Mouse (Mus musculus) ovary, postnatal 10 days (tissue): ENCODE results near the gene Csmd2.

Experiments
- DNase-seq: peaks from one replicate; pipeline ENCODE4 v3.0.0; 2022; ENCODE audit warnings: low spot score

Csmd2 gene

GRCm38 (mm10) chr4:128340457-128340856 lies 352.8 kb downstream of the Csmd2 start:
- DNase-seq: no peak

DNA sequence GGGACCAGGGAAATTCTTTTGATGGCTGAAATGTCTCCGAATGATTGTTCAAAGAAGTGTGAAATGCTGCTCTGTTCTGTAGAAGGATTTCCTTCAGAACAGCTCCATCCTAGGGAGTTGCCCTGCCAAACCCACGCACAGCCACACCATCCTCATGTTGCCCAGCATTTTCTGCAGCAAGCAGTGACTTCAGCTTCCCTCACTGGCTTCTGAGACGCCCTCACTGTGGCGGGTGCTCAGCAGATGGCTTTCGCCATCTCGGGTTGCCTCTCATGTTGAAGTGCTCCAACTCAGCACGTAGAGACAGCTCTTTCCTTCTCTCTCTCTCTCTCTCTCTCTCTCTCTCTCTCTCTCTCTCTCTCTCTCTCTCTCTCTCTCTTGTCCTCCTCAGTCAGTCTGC lies 353.7 kb downstream of the Csmd2 start:
- DNase-seq: no peak

DNA sequence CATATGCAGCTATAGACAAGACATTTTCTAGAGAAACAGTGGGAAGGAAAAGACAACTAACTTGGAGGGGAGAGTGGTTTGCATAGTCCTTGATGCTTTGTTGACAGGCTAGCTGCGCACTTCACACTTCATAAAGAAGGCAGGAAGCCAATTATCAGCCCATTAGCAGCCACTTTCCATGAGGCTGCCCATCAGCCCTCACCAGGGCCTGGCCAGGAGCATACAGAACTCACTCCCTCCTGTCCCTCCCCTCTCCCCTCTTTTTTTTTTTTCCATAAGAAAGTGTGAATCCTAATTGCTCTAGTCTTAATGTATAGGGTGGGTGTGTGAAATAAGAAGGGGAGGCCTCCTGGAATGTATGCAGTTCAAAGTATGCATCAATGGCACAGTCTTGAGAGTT lies 354.6 kb downstream of the Csmd2 start:
- DNase-seq: no peak

DNA sequence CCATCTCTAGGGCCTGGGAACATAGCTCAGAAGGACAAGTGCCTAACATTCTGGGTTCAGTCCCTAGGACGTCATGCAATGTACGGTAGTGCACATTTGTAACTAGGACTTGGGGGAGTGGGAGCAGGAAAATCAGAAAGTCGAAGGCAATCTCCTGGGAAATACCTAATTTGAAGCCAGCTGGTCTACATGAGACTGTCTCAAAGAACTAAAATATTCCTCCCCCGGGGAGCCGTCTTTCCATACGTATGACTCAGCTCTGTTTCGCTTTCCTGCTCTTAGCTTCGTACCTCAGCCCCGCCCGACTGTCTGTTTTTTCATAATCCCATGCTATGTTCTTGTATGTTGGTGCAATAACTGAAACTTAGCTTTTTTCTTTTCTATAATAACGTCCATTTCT lies 371.1 kb downstream of the Csmd2 start:
- no peak for DNase-seq

DNA sequence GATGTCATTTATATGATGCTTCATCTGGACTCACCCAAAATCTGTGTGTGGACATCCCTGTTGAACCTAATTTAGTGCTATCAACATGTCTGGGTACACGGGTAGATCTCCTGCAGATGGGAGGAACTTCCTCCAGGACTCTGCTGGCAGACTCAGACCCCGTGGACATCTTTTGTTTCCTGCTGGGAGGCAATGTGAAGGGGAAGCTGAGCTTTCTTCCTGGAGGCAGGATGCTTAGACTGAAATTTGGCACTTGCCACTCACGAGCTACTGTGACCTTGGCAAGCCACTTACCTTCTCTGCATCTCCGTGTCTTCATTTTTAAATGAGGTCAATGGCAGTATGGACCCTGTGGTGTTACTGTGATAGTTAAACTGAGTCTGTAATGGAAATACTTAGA lies 378.2 kb downstream of the Csmd2 start:
- no peak for DNase-seq

- no peak for DNase-seq
Observed at GRCm38 (mm10) chr4:128368088-128368487, 380.4 kb downstream of the Csmd2 start.

GRCm38 (mm10) chr4:128371766-128372165 lies 384.1 kb downstream of the Csmd2 start:
- no peak for DNase-seq

DNA sequence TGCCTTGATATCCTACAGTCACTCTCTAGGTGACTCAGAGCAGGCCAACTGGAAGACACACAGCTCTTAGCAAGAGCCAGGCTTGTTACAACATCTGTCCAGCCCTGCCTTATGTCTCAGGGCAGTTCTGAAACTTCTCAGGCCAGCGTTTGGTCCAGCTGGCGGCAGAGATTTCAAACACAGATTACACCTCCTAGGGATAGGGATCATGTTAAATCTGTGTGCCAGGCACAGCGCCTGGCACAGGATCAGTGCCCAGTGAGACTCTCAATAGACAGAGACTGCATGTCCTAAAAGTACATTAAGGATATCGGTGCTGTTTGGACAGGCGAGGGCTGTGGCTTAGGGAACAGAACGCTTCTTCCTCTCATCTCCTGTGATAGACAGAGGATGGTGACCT lies 385.5 kb downstream of the Csmd2 start:
- DNase-seq: no peak

DNA sequence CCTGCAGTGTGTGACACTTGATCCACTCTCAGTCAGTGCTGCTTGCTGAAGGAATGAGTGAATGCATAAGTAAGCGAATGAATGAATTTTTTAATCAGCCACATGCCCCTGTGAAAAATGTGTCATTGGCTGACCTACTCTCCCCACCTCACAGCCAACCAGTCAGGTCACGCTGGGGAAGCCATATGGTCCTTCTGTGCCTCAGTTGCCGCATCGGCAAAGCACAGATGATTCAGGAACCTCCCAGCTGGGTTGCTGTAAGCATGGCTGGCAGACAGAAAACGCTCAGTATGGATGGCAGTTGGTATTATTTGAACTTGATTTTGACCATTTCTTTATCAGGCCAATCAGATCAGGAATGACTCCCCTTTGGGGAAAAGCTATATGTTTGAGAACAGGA lies 386.4 kb downstream of the Csmd2 start:
- DNase-seq: no peak

DNA sequence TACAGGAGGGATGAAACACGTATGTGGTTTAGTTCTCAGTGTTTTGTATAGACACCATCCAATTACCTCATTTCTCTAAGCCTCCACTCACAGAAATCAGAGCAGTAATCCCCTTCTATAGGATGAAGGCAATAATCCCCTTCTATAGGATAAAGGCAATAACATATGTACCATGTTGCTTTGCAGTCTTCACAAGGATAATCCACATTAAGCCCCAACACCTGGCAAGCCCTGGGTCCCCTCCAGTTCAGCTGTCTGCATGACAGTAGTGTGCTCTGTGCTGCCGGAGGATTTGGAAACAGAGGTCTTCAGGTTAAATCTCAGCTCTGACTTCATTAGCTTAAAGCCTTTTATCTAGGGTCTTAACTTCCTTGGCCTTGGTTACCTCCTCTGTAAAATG lies 391.3 kb downstream of the Csmd2 start:
- no peak for DNase-seq

- DNase-seq: no peak
Observed at GRCm38 (mm10) chr4:128381331-128381730, 393.7 kb downstream of the Csmd2 start.

GRCm38 (mm10) chr4:128383800-128384199 lies 396.1 kb downstream of the Csmd2 start:
- no peak for DNase-seq

DNA sequence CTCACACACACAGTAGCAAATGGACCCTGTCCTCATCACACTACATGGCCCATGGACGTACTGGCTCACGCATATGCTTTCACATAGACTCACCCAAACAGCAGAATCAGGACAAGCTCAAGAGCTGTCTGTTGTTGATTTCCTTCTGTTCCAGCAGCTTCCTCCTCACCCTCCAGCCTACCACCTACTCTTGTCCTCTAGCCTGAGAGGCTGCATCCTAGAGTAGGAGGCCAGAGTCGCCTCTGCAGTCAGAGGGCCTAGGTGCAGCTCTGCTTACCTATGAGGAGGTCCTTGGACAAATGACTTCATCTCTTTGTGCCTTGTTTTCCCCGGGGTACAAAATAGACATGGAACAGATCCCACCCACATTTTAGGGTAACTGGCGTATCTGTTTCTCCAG lies 403.8 kb downstream of the Csmd2 start:
- no peak for DNase-seq

DNA sequence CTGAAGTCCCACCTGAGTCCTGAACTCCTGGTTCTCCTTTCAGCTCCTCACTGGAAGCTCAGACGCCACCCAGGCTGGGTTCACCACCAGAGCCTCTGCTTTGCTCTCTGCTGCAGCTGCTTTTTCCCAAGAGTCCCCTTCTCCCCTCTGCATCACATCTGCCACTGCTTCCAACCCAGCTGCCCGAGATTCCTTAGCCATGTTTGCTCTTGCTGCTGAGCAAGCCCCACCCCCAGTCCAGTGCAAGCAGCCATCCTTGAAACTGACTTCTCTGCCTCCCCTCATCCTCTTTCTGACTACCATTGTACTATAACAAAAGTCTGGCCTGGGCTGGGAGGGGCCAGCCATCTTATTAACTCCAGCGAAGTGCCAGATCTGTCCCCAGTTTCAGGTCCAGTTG lies 404.6 kb downstream of the Csmd2 start:
- no peak for DNase-seq

GRCm38 (mm10) chr4:128393864-128394263 lies 406.2 kb downstream of the Csmd2 start:
- no peak for DNase-seq

- no peak for DNase-seq
Observed at GRCm38 (mm10) chr4:128396616-128397015, 409.0 kb downstream of the Csmd2 start.

GRCm38 (mm10) chr4:128397804-128398203 lies 410.1 kb downstream of the Csmd2 start:
- DNase-seq: no peak

DNA sequence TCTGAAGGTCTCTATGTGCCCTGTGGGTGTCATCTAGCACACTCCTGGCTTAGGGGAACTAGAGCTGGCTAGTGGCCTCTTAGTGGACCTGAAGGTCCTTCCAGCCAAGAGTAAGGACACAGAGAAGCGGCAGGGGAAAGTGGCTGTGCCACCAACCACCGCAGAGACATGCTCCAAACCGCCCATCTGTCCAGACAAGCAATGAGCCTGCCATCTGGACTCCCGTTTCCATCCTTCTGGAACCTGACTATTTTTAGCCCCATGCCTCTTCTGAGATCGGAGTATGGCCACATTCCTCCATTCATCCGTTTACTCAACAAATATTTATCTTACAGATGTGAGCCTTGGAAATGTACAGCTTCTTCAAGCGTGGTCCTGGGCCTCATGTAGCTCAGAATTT lies 411.3 kb downstream of the Csmd2 start:
- no peak for DNase-seq

GRCm38 (mm10) chr4:128400016-128400415 lies 412.4 kb downstream of the Csmd2 start:
- DNase-seq: no peak

GRCm38 (mm10) chr4:128401591-128401990 lies 413.9 kb downstream of the Csmd2 start:
- DNase-seq: no peak

DNA sequence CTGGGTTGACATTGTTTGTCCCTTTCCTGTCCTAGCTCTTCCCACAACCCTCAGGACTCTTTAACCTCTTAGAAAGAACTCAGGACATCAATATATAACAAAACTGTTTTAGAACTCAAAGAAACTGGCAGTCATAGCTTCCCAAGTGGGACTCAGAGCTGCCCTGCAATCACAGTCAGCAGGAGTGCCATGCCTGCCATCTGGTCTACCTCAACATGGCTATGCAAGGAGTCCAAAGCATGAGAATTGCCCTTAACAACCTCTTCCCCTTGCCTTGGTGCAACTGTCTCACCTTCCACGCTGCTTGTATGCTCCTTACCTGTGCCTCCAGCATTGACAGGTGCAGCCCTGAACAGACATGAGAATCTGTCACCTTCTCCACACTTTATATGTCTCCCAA lies 415.0 kb downstream of the Csmd2 start:
- no peak for DNase-seq

DNA sequence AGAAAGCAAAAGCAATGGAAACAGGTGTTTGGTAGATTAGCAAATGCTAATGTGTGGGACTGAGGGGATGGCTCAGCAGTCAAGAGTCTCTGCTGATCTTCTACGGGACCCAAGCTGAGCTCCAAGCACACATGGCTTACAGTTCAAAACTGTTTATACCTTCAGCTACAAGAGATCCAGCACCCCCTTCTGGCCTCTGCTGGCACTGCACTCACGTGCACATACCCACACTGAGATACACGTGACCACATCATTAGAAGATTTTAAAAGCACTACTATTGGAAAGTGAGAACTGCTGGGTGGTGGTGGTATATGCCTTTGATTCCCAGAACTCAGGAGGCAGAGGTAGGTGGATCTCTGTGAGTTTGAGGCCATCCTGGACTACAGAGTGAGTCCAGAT lies 417.9 kb downstream of the Csmd2 start:
- no peak for DNase-seq

DNA sequence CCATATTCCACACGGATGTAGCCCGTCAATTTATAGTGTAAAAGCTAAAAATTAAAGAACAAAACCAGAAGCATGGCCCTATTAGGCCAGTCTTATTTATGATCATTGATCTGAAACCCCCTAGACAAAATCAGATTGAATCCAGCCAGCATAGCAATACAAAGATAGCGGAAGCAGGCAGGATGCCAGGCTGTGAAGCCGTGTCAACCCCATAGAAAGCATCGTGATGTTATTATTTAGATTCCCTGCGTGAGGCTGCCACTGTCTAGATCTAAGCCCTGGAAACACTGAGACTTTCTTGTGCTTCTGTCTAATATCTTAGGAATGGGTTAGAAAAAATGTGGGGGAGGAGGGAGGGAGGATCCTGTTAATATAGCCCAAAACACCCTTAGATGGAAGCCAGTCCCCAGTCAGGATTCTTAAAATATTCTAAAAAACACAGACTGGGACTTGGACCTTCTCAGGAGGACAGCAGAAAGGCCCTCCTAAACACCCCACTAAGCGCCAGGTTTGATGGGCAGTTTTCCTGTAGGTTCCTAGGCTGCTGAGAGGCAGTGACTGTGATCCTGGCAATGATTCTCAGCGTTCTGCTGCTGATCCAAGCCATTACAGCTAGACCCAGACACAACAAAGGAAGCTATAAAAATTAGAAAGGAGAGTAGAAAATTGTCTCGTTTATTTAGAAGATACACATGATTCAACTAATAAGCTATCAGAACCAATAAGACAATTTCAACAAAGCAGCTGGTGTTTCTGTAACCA lies 419.6 kb downstream of the Csmd2 start:
- no peak for DNase-seq

GRCm38 (mm10) chr4:128411941-128412630 lies 424.4 kb downstream of the Csmd2 start:
- no peak for DNase-seq
